Mouse (Mus musculus) brown adipose tissue, adult 24 weeks (tissue): ENCODE measurements around the gene Gm10229. TPM values are rescaled to one million over a fixed set of nuclear protein-coding genes. Genes with fewer than 3 reads are reported as not detected.
"Not testable (repeated sequence)": the region's sequence is repeated elsewhere in the genome, so short reads cannot be mapped to it uniquely, and the experiment has no call there.

Experiments used
- H3K27ac ChIP-seq: fragments of 200-500 bp; replicated peaks from 2 replicates; pipeline ENCODE4 v1.5.1; 2012; ENCODE audit warnings: low read depth, mild to moderate bottlenecking, low read length
- H3K4me1 ChIP-seq: fragments of 200-500 bp; 2 replicates; pipeline ENCODE4 v1.6.1; 2012; ENCODE audit warnings: low read length, mixed read lengths; ENCODE audit not compliant: control insufficient read depth, insufficient read depth, insufficient read length
- H3K4me3 ChIP-seq: fragments of 200-500 bp; 2 replicates; pipeline ENCODE4 v1.5.1; 2012; ENCODE audit warnings: low read depth, mild to moderate bottlenecking, low read length, moderate library complexity; ENCODE audit not compliant: insufficient read depth
- polyA plus RNA-seq: library from polyadenylated mRNA; stranded (reverse); fragments of >200 nt; gene quantifications from 2 replicates; pipeline ENCODE4 v1.2.4, GENCODE M21; 2012; ENCODE audit not compliant: missing spikeins, insufficient read depth, insufficient read length

Gene Gm10229
- not detected in 2 replicates for polyA plus RNA-seq

DNA sequence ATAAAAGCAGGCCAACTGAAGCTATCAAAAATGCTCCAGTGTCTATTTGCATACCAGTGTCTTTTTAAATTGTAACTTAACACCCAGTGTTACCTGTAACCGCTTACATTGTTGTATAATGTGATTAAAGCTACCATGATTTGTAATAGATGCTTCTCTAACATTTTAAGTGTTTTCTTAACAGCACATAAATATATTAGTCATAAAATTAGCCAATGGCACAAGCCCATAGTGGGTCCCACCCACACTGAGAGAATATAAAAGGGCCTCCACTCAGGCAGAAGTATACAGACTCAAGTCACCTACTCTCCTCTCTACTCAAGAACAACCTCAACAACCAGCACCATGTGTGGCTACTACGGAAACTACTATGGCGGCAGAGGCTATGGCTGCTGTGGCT lies at the start of gene Gm10229:
Gm10229 (plus strand) TSS at position 301 of the 400 bp plus-strand sequence.
- not testable (repeated sequence) for H3K27ac ChIP-seq, H3K4me3 ChIP-seq, H3K4me1 ChIP-seq

DNA sequence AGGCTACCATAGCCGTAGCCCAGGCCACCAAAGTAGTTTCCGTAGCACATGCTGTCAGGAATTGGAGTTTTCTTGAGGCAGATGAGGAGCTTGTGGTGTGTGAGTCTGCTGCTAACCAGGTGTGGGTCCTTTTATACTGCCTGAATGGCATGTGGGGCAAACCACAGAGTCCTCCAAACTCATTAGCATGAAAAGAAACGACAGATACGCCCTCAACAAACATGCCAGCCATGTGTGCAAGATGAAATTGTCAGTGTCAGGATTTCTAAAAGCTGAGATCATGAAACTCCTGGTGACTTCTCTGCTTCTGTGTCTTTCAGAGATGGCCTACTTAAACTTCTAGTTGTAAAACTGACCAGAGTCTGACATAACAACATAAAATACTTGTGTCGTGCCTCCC lies 4.4 kb upstream of the Gm10229 start, which contains the start of gene Krtap22-2:
Krtap22-2 (minus strand) TSS at position 101 of the 400 bp plus-strand sequence.
- H3K4me3 ChIP-seq: no peak within 1 kb of the TSS

DNA sequence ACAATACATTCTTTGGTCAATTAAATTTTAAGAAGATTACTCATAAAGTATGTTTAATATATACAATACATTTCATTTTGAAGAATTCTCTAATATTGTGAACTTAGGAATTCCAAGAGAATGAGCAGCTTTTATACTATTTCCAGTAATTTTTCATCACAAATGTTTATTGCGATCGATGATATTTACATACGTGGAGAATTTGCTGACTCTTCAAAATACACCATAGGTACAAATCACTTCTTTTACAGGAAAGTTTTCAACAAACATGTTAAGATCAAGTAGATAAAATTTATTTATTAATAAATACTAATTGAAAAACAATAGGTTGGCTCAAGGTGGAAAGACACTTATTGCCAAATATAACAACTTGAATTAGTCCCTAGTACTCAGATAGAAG lies 1.1 kb upstream of the Gm10229 start:
- H3K27ac ChIP-seq: no peak overlapping the region

More for the DNA sequence above, 4.4 kb upstream of the Gm10229 start, which contains the start of gene Krtap22-2:
- H3K27ac ChIP-seq: no peak within 1 kb of the TSS
- no peaks in the 10 kb centered on the region for H3K4me1 ChIP-seq

DNA sequence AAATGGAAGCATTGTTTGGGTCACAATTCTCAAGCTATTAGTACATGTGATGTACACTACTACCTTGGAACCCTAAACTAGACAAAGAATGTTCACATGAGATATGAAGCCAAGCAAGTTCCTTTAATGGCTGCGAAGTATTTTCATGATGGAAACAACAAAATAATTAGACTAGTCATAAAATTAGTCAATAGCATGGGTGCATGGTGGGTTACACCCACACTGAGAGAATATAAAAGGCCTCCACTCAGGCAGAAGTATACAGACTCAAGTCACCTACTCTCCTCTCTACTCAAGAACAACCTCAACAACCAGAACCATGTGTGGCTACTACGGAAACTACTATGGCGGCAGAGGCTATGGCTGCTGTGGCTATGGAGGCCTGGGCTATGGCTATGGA lies 16.3 kb downstream of the Gm10229 start, which contains the start of gene Krtap6-1:
Krtap6-1 (plus strand) TSS at position 301 of the 400 bp plus-strand sequence.
- not testable (repeated sequence) for H3K4me1 ChIP-seq, H3K27ac ChIP-seq

More for the DNA sequence above, 1.1 kb upstream of the Gm10229 start:
- H3K4me1 ChIP-seq: no peaks in the 10 kb centered on the region
- no peak overlapping the region for H3K4me3 ChIP-seq

DNA sequence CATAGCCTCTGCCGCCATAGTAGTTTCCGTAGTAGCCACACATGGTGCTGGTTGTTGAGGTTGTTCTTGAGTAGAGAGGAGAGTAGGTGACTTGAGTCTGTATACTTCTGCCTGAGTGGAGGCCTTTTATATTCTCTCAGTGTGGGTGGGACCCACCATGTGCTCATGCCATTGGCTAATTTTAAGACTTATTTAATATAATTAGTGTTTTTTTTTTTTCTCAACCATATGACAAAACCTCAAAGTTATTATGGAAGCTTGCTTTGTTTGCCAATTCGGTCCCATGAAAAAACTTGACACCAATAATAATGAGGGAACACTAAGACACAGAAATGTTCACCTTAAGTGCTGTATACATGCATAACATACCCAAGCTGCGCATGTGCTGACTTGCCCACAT lies 26.3 kb downstream of the Gm10229 start, which contains the start of gene Gm10228:
Gm10228 (minus strand) TSS at position 101 of the 400 bp plus-strand sequence.
- not testable (repeated sequence) for H3K4me1 ChIP-seq, H3K4me3 ChIP-seq, H3K27ac ChIP-seq

More for the DNA sequence above, 16.3 kb downstream of the Gm10229 start, which contains the start of gene Krtap6-1:
- not testable (repeated sequence) for H3K4me3 ChIP-seq

DNA sequence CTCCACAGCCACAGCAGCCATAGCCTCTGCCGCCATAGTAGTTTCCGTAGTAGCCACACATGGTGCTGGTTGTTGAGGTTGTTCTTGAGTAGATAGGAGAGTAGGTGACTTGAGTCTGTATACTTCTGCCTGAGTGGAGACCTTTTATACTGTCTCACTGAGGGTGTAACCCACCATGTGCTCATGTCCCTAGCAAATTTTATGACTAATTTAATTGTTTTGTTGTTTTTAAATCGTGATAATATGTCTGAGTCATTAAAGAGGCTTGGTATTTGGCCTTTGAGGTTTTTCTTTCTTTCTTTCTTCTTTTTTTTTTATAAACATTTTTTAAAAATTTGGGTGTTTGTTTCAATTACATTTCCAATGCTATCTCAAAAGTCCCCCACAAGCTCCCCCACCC lies 32.7 kb downstream of the Gm10229 start, which contains the start of gene Krtap6-5:
Krtap6-5 (minus strand) TSS at position 101 of the 400 bp plus-strand sequence.
- no peak within 1 kb of the TSS for H3K27ac ChIP-seq
- no peak within 1 kb of the TSS for H3K4me3 ChIP-seq
- H3K4me1 ChIP-seq: no peaks in the 10 kb centered on the region

DNA sequence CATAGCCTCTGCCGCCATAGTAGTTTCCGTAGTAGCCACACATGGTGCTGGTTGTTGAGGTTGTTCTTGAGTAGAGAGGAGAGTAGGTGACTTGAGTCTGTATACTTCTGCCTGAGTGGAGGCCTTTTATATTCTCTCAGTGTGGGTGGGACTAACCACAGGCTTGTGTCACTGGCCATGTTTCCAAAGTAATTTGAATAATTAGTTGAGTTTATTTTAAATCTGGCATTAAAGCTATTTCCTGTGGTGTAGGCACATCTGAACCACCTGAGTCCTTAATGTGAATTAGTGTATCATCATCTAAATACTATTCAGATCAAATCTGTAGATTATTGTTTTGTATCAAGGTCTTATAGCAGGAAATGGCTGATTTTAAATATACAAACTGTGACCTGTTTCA lies 48.8 kb downstream of the Gm10229 start, which contains the start of gene 1110025L11Rik:
1110025L11Rik (minus strand) TSS at position 101 of the 400 bp plus-strand sequence.
- not testable (repeated sequence) for H3K27ac ChIP-seq, H3K4me3 ChIP-seq, H3K4me1 ChIP-seq

Other genes with a start within 250 kb of the Gm10229 start
- not detected in 2 replicates for gene 2310057N15Rik, start 241.1 kb upstream of the Gm10229 start, polyA plus RNA-seq
- gene Gm5965, start 237.4 kb upstream of the Gm10229 start, polyA plus RNA-seq: not detected in 2 replicates
- not detected in 2 replicates for gene Gm20741, start 203.1 kb upstream of the Gm10229 start, polyA plus RNA-seq
- not detected in 2 replicates for gene Krtap15, start 195.1 kb upstream of the Gm10229 start, polyA plus RNA-seq
- not detected in 2 replicates for gene Krtap14, start 189.1 kb upstream of the Gm10229 start, polyA plus RNA-seq
- gene Krtap19-1, start 145.9 kb upstream of the Gm10229 start, polyA plus RNA-seq: not detected in 2 replicates
- gene Krtap19-2, start 141.0 kb upstream of the Gm10229 start, polyA plus RNA-seq: not detected in 2 replicates
- gene Krtap19-3, start 137.2 kb upstream of the Gm10229 start, polyA plus RNA-seq: not detected in 2 replicates
- not detected in 2 replicates for gene Krtap19-4, start 130.2 kb upstream of the Gm10229 start, polyA plus RNA-seq
- gene Krtap19-5, start 118.8 kb upstream of the Gm10229 start, polyA plus RNA-seq: not detected in 2 replicates
- not detected in 2 replicates for gene Krtap19-9b, start 83.0 kb upstream of the Gm10229 start, polyA plus RNA-seq
- not detected in 2 replicates for gene Krtap16-3, start 52.4 kb upstream of the Gm10229 start, polyA plus RNA-seq
- gene Krtap22-2, start 4.5 kb upstream of the Gm10229 start, polyA plus RNA-seq: not detected in 2 replicates
- not detected in 2 replicates for gene Krtap6-1, start 16.4 kb downstream of the Gm10229 start, polyA plus RNA-seq
- gene Gm10228, start 26.2 kb downstream of the Gm10229 start, polyA plus RNA-seq: not detected in 2 replicates
- not detected in 2 replicates for gene Krtap6-5, start 32.6 kb downstream of the Gm10229 start, polyA plus RNA-seq
- not detected in 2 replicates for gene 1110025L11Rik, start 48.7 kb downstream of the Gm10229 start, polyA plus RNA-seq
- not detected in 2 replicates for gene Krtap6-3, start 68.7 kb downstream of the Gm10229 start, polyA plus RNA-seq
- not detected in 2 replicates for gene Gm6358, start 125.6 kb downstream of the Gm10229 start, polyA plus RNA-seq
- not detected in 2 replicates for gene Gm10061, start 135.8 kb downstream of the Gm10229 start, polyA plus RNA-seq
- gene Gm9789, start 142.7 kb downstream of the Gm10229 start, polyA plus RNA-seq: not detected in 2 replicates
- gene Gm7735, start 154.2 kb downstream of the Gm10229 start, polyA plus RNA-seq: not detected in 2 replicates
- gene 1110057P08Rik, start 159.5 kb downstream of the Gm10229 start, polyA plus RNA-seq: not detected in 2 replicates
- gene Krtap20-2, start 190.6 kb downstream of the Gm10229 start, polyA plus RNA-seq: not detected in 2 replicates